Mouse (Mus musculus) lung, postnatal 0 days (tissue): ENCODE measurements around the gene Vdac1.

Experiments used
- CTCF ChIP-seq: IDR thresholded peaks from 2 replicates; pipeline ENCODE4 v1.5.1; 2016; ENCODE audit warnings: antibody characterized with exemption, mild to moderate bottlenecking
- EP300 ChIP-seq: IDR thresholded peaks from 2 replicates; pipeline ENCODE4 v1.6.1; 2016; ENCODE audit warnings: antibody characterized with exemption, mild to moderate bottlenecking, control low read depth

DNA sequence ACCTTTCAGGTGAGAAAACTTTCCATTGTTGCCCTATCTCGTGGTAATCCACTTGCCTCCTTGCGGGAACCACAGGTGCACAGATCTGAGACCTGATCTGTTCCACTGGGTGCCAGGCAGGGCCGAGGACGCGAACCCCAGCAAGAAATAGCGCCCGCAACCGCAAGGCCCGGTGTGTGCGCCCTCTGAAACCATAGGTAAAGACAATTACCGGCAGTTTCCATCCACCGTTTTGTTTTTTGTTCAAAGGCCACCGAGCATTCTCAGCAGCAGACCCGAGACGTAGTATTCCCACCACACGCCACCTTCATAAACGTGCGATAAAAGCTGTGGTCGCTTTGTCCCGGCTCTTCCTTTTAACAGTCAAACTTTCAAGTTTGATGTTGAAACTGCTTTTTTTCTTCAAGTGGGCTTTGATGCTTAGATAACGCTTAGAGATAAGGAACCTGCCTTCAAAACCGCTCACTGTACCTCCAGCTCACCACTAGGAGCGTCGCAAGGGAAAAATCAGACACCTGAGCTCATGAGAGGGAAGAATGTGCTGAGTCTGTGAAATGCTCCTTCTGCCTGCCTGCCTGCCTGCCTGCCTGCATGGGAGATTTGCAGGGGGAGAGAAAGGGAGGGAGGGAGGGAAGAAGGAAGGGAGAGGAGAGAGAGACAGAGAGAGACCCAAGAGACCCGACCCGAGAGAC, 46.4 kb upstream of the Vdac1 start:
- TF ChIP-seq CTCF = peak; percentile 61
- no peak for TF ChIP-seq EP300
